Mouse (Mus musculus): ENCODE data around the gene Smarcc1. TPM values are rescaled to one million over a fixed set of nuclear protein-coding genes. Genes with fewer than 3 reads are reported as not detected.

Gene Smarcc1
- total RNA-seq, 4 experiments from 2014 or later = 50.9 to 70.5 (median 62.2) TPM

DNA sequence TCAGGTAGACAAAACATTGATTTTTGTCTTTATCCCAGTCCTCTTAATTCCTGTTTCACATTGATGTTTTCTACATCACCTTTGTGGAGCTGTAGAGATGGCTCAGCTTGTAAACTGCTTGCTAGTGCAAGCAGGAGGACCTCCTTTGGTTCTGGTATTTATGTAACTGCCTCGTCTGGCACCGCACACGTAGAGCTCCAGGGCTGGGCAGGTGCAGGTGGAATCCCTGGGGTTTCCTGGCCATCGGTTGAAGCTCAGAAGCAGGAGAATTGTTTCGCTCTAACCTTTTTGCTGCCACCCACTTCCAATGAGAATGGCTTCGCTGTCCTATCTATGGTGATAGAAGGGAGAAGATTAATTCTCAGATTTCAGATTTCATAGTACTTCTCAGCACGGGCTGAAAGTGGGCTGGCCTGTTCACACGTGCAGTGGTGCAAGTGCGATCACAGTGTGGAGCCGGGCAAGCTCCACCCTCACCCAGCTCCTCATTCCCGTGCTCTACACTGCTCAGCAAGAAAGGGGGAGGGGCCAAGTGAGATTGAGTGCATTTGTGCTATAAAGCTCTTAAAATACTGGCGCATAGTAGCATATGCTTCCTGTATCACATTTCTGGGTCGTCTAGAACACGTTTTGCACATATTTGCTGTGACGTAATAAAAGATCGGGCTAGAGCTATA, 113.0 kb downstream of the Smarcc1 start:
- DNase-seq (ENCODE audit: low spot score in 2 of 2) = no peak

DNA sequence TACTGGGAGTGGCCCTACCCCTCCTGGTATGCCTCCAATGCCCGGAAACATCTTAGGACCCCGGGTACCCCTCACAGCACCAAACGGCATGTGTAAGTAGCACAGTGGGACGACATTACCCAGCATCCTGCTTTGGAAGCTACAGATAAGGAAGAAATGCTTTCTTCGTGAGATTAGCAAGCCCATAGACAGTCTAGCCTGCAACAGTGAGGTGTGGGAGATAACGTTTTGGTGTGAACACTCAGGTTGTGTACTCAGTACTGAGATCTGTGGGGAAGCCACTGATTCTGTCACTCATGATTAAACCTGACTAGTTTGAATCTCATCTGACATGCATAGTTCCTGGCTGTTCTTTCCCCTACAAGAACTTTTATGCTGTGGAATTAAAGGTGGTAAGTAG, 117.5 kb downstream of the Smarcc1 start:
- DNase-seq (ENCODE audit: low spot score in 2 of 2) = no peak

DNA sequence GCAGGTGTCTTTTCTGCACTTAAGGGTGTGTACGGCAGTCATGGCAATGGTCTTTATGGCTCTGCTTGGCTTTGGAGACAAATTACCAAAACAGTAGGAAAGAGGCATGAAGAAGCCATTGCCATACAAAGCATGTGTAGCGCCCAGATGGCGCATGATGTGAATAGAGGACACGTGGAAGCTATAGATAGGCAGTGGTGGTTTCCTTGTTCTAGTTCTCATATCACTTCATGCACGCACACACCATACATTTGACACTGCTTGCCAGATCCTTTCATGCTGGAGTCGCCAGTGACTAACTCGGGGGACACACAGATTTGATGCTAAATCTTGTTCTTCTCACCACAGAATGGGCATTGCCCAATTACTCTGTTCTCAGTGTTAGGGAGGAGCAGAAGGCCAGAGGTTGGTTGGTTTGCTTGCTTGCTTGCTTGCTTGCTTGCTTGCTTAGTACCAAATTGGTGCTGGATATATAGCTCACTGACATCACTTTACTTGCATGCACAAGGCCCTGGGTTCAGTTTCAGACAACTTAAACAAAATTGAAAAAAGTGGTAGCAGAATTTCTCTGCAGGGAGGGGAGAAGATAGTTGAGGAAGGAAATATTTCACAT, 125.8 kb downstream of the Smarcc1 start, which contains the start of gene Cspg5:
Gene Cspg5 (plus strand): TSS at position 563 of the 613 bp plus-strand sequence.
- DNase-seq (ENCODE audit: low spot score in 2 of 2) = no peak

DNA sequence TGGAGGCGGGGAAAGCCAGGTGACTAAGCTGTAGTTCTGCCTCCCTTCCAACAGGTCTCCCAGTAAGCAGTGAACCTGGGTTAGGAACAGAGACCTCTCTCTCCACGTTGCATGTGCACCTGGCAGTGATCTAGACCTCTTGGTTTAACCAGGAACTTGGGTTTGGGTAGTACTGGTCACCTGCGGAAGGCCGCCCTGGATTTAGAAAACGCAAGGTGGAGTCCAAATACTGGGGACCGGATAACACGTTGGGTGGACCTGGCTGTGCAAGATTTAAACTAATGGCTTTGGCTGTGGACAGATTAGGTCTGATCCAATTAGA, 127.0 kb downstream of the Smarcc1 start:
- DNase-seq (ENCODE audit: low spot score in 2 of 2) = no peak

DNA sequence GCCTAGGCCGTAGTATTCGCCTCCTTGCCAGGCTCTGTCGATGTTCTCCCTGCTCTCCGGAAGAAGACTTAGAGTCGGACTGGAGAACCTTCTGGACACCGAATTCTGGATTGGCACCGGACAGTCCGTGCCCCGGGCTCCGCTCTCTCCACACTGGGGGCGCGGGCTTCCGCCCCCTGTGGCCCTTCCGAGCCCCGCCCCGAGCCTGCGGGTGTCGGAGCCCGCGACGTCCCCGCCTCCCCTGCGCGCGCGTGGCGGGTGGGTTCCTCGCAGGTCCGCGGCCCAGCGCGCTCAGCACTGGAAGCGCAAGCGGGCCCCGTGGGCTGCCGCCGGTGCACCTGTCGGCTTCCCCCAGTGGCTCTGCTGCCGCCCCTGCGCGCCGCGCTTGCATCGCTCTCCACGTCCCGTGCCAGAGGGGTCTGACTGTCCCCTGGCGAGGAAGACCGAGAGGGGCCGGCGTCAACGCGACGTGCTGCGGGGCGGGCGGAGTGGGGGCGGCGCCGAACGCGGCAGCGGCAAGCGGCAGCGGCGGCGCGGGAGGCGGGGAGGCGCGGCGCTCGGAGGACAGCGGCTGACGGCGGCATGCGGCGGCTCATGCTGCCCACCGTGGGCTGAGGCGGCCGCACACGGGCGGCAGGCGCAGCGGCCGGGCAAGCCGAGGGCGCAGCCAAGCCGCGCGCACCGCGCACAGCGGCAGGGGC, 127.5 kb downstream of the Smarcc1 start:
- DNase-seq (ENCODE audit: low spot score in 2 of 2) = peak; percentile 51 to 69

DNA sequence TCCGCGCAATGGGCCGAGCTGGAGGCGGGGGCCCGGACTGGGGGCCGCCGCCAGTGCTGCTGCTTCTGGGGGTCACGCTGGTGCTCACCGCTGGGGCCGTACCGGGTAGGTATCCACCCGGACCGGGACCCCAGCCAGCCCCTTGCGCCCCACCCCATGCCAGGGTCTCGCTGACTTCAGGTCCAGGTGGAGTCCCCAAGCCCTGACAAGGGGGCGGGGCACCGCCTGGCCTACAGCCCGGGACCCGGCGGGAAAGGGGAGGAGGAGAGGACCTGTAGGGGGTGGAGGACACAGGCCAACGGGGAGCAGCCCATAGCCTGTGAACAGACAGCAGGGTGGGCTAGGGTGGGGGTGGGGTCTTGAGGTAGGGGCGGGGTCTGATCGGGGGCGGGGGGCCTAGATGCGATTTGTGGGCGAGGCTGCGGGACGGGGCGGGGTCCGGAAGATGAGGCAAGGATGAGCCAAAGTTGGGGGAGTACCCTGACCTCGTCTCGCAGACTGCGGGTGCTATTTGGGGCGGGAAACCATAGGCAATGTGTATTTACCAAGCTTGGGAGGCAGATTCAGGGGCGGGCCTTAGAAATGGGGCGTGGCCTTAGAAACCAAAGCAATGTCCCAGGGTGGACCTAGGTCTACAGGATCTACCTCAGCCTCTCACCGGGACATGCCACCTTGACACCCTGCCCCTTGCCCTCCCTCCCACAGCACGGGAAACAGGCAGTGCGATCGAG, 128.2 kb downstream of the Smarcc1 start:
- peak; percentile 58 to 66 for DNase-seq (ENCODE audit: low spot score in 2 of 2)

DNA sequence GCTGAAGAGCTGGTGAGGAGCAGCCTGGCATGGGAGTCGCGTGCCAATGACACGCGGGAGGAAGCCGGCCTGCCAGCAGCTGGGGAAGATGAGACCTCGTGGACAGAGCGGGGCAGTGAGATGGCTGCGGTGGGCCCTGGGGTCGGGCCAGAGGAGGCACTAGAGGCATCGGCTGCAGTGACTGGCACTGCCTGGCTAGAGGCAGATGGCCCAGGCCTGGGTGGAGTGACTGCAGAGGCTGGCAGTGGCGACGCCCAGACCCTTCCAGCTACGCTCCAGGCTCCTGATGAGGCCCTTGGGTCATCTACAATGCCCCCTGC, 128.8 kb downstream of the Smarcc1 start:
- peak in 1 of 2 experiments; percentile 39 for DNase-seq (ENCODE audit: low spot score in 2 of 2)

DNA sequence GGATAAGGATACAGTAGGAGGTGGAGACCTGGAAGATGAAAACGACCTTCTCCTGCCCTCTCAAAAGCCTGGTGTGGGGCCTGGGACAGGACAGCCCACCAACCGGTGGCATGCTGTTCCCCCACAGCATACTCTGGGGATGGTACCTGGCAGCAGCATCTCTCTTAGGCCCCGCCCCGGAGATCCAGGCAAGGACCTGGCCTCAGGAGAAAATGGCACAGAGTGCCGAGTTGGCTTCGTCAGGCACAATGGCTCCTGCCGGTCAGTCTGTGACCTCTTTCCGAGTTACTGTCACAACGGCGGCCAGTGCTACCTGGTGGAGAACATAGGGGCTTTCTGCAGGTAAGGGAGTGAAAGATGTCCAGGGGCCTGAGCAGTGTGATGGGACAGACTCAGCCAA, 129.5 kb downstream of the Smarcc1 start:
- DNase-seq (ENCODE audit: low spot score in 2 of 2) = no peak

DNA sequence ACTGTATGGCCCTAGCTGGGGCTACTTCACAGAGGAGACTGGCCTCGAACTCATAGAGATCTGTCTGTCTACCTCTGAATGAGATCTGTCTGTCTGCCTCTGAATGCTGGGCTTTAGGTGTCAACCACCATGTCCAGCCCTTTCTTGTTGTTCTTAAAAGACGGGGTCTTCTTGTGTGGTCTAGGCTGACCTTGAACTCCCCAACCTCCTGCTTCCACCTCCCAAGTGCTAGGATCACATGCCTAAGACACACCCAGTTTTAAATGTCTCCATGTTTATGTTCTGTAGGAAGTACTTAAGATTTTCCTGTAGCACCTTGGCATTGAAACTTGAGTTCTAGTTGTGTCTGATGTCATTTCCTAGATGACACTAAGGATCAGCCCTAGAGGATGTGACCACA, 131.4 kb downstream of the Smarcc1 start:
- no peak for DNase-seq (ENCODE audit: low spot score in 2 of 2)

DNA sequence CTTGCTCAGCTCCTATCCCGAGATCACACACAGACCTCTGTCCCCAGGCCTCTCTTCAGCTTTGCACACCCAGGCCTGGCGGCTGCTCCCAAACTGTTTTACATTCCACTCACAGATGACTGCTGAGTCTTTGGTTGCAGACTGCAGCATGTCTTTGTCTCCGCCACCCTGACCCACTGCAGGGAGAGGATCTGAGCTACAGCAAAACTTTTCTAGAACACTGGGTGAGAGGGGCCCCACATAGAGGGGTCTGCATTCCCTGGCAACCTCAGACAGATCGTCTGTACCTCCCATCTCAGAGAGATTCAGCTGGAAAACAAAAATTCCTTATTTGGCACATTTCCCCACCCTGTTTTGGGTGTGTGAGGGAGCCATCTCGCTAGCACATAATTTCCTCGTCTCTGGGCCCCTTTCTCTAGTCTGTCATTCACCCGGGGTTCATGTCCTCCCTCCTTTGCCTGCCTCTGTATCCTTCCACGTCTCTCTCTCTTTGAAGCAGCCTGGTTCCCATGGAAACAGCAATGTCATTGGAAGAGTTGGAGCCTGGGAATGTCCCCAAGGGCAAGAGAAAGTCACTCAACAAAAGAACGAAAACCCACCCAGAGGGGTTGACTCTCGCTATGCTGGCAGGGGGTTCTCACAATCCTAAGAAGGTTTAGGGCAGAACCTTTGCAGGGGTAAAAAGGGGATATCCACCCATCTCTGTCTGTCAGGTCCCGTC, 132.5 kb downstream of the Smarcc1 start:
- DNase-seq (ENCODE audit: low spot score in 2 of 2) = peak; percentile 64 to 66

DNA sequence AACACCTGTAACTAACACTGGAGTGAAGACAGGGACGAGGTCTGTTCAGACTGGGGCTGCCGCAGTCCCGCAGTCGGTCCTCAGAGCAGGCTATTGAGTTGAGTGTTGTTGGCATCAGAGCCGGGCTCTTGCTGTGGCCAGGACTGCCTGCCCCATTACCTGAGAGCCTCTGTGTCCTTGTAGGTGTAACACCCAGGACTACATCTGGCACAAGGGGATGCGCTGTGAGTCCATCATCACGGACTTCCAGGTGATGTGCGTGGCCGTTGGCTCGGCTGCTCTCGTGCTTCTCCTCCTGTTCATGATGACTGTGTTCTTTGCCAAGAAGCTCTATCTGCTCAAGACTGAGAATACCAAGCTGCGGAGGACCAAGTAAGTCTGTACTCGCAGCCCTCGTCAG, 133.3 kb downstream of the Smarcc1 start:
- DNase-seq (ENCODE audit: low spot score in 2 of 2) = no peak

DNA sequence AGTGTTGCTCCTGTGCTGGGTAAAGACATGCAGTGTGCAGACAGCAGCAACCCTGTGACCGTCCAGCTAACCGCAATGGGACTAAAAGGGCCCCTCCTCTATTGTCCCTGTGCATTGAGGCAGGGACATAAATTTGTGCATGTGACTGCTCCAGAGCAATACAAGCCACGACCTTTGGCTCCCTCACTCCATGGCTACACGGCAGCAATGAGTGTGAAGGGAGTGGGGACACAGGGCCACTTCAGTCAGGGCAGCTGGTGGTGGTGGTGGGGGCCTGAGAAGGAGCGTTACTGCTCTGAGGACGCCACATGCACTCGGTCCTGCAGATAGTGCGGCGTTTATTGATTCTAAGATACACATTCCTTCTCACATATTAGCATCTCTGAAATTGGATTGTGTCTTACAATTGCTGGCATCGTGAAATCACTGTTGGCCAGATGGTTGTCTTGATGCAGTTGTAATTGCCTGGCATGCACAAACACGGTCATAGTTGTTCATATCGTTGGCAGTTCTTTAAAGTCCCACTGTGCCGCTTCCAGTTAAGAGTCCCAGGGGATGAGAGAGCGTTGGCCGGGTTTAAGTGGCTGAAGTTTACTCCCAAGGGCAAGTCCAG, 138.0 kb downstream of the Smarcc1 start:
- DNase-seq (ENCODE audit: low spot score in 2 of 2) = peak; percentile 41 to 55

DNA sequence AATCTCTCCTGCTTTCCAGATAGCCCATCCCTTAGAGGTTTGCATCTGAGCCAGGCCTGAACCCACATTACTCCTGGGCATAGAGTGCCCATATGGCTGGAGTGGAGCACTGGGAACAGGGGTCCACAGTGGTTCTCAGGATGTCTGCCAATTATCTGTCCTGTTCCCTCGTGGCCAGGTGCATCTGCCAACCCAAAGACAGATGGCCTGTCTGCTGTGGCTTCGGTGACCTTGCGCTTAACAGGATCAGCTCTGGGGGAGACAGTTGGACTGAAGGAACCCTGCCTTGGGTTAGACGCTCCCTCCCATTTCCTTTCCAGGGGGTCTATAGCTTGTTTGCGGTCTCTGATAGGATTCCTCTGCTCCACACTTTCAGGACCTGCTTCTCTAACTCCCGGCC, 141.1 kb downstream of the Smarcc1 start:
- DNase-seq (ENCODE audit: low spot score in 2 of 2) = no peak

DNA sequence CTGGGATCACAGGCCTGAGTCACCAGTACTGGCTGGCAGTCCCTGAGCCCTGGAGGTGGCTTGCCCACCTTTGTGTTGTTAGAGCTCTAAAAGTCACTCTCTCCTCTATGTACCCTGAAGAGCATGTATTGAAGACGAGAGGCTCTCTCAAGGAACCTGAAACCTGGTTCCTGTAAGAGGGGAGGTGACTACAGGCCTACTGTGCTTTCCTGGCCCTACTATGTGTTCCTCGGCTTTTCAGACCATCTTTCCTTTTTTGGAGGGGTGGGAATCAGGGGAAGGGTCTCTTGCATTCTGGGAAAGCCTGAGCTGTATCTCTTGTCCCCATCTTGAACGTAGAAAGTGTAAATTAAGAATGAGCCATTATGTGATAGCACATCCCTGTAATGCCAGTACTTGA, 141.6 kb downstream of the Smarcc1 start:
- no peak for DNase-seq (ENCODE audit: low spot score in 2 of 2)

DNA sequence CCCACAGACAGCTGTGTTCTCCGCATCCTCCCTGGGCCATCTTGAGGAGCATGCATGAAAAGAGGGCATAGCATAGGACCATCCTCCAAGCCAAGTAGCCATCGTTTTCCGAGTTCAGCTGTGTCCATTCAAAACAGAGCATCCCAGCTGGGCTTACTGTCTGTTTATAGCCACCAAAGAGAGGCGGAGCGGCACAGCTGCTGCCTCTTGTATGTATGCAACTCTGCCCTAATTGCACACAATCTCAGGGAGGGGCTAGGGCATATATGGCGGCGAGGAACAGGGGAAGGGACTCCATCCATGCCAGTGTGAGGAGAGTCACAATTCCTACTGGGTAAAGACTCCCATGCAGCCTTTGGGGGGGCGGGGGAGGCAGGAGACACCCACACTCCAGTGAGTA, 145.7 kb downstream of the Smarcc1 start:
- DNase-seq (ENCODE audit: low spot score in 2 of 2) = no peak

DNA sequence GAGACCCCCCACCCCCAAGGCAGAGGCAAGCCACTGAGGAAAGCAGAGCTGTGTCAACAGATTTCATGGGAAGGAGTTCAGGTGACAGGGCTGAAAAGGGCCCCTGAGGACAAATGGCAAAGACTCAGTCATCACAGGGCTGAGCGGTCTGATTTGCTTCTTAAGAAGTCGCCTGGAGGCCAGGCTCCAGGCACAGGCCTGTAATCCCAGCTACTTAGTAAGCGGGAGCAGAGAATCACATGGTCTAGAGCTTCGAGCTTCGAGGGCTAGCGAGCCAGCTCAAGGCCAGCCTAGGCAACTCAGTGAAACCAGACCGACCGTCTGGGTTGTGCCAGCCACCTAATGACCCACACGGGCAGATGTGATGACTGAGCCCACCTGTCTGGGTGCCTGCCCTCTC, 147.5 kb downstream of the Smarcc1 start:
- DNase-seq (ENCODE audit: low spot score in 2 of 2) = no peak

DNA sequence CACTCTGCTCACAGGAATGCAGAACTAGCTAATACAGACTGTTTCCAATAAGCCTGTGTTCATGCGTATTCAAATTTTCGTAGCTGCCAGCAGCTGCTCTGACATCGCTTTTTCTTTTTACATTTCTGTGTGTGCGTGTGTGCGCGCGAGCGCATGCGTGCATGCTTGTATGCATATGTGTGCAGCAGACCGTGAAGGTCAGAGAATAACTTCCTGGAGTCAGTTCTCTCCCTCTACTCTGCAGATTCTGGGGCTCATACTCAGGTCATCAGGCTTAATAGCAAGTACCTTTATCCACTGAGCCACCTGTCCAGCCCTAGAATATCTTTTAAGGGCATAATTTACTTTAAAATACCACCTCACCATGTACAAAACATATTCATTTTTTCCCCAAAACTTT, 150.9 kb downstream of the Smarcc1 start:
- DNase-seq (ENCODE audit: low spot score in 2 of 2) = no peak

DNA sequence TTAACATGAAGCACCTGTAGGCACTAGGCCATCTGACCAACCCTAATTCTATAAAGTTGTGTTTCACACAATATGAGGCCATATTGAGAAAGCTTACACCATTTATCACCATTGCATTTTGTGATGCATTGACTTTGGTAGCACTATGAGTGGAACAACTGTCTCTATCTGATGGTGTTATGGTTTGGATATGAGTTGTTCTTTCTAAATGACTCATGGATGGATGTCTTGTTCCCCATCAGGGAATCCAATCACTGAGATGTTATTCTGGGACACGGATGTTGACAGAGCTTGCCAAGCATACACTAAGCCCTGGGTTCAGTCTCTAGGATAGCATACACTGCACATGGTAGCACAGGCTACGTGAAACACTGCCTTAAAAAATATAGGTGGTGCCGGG, 154.8 kb downstream of the Smarcc1 start:
- DNase-seq (ENCODE audit: low spot score in 2 of 2) = no peak

DNA sequence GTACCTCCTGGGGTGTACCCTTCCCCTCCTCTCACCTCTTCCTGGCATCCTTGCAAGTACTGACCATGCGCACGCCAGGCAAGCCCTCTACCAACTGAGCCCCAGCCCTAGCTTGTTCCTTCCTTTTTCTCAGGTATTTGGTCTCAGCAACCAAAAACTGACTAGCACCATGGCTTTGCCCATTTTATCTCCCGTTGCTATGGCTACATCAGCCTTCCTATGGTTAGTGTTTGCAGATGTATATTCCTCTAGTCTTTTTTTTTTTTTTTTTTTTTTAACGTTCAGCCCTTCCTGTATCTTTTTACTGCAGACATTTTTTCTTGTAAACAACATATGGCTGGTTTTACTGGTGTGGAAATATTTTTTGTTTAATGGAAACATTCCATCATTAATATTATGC, 156.0 kb downstream of the Smarcc1 start:
- DNase-seq (ENCODE audit: low spot score in 2 of 2) = no peak

DNA sequence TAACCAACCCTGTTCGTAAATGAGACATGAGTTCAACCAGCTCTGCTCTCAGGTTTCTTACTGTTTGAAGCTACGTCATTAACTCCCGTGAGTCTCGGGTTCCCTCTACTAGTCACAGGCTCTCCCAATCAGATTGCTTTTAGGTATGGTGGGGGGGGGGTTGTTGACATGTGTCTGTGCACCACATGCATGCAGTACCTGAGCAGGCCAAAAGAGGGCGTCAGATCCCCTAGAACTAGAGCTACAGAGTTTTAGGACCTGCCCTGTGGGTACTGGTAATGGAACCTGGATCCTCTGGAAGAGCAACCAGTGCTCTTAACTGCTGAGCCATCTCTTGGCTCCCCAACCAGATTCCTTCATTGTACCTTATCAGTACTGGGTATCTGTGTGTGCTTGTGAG, 158.4 kb downstream of the Smarcc1 start:
- no peak for DNase-seq (ENCODE audit: low spot score in 2 of 2)

DNA sequence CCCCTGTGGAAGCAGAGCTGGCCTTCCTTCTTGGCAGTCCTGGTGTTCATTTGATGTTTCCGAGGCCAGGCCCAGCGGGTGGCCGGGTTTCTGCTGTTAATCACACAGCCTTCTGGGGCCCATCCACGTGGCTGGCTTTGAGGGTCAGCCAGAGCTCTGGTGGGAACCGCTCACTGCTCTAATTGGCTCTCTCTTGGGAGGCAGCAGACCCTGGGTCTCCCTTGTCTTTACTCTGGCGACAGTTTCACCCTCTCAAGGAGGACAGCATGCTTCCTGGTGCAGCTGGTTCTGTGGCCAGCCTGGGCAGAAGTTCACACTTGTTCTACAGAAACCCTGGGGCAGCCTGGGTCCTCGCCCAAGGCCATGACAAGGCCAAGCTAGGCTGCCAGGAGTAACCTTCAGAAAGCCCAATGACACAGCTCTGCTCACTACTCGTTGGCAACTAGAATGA, 159.9 kb downstream of the Smarcc1 start:
- DNase-seq (ENCODE audit: low spot score in 2 of 2) = peak; percentile 76 to 91

Measured in layer of hippocampus, adult 8-10 months (tissue).